Mouse (Mus musculus) neural tube, embryonic 14.5 days (tissue): ENCODE data around the gene Gm8677. TPM values are rescaled to one million over a fixed set of nuclear protein-coding genes. Genes with fewer than 3 reads are reported as not detected.
"Not testable (repeated sequence)": the region's sequence is repeated elsewhere in the genome, so short reads cannot be mapped to it uniquely, and the experiment has no call there.

ENCODE experiments used
- ATAC-seq: fragments of 200-750 bp; cut with Nextera tagmentation; 2 replicates; pipeline ENCODE4 v1.8.0; 2017; ENCODE audit warnings: low read depth, mild to moderate bottlenecking, moderate TSS enrichment, moderate library complexity
- H3K27ac ChIP-seq: fragments of 300-500 bp; sonication (generic); 2 replicates; pipeline ENCODE4 v1.5.1; 2014; ENCODE audit warnings: low read depth, mild to moderate bottlenecking, control low read depth, low read length, moderate library complexity, mixed read lengths
- H3K27me3 ChIP-seq: fragments of 300-500 bp; sonication (generic); 2 replicates; pipeline ENCODE4 v1.6.1; 2014; ENCODE audit warnings: low read length; ENCODE audit not compliant: control insufficient read depth, insufficient read depth
- H3K36me3 ChIP-seq: fragments of 300-500 bp; sonication (generic); 2 replicates; pipeline ENCODE4 v1.6.1; 2014; ENCODE audit warnings: low read length, mixed read lengths; ENCODE audit not compliant: control insufficient read depth, insufficient read depth
- H3K4me1 ChIP-seq: fragments of 300-500 bp; sonication (generic); 2 replicates; pipeline ENCODE4 v1.6.1; 2014; ENCODE audit warnings: low read length; ENCODE audit not compliant: control insufficient read depth, insufficient read depth
- H3K4me2 ChIP-seq: fragments of 300-500 bp; sonication (generic); 2 replicates; pipeline ENCODE4 v1.6.1; 2014; ENCODE audit warnings: mild to moderate bottlenecking, low read depth, low read length, control low read depth
- H3K4me3 ChIP-seq: fragments of 300-500 bp; sonication (generic); 2 replicates; pipeline ENCODE4 v1.5.1; 2014; ENCODE audit warnings: low read depth, low read length, control low read depth, mixed read lengths
- H3K9ac ChIP-seq: fragments of 300-500 bp; sonication (generic); replicated peaks from 2 replicates; pipeline ENCODE4 v1.6.1; 2014; ENCODE audit warnings: low read depth, mild to moderate bottlenecking, control low read depth, low read length, mixed read lengths
- H3K9me3 ChIP-seq: fragments of 300-500 bp; sonication (generic); 2 replicates; pipeline ENCODE4 v1.6.1; 2016; ENCODE audit warnings: low read length; ENCODE audit not compliant: control insufficient read depth
- WGBS: fragments of 180-500 bp; shearing (Covaris S2); extraction: QIAGEN DNeasy Blood & Tissue Kit; methylation state at CpG from one replicate; pipeline ENCODE4 v1.1.7; 2014; 5-methylcytosine and 5-hydroxymethylcytosine counted together
- polyA plus RNA-seq: library from polyadenylated mRNA; unstranded; fragments of >200 nt; fragmentation: Nextera tagmentation; extraction: Ambion mirVana; gene quantifications from 2 replicates; pipeline ENCODE4 v1.2.1, GENCODE M21; 2014

The Gm8677 gene
- polyA plus RNA-seq, result not detected in 2 replicates

GRCm38 (mm10) chr7:22534787-22535186, at the start of gene Gm8677:
Gene Gm8677, minus strand, starts transcription at chr7:22534887.
- H3K4me1 ChIP-seq, ATAC-seq, H3K9me3 ChIP-seq, H3K4me2 ChIP-seq, H3K36me3 ChIP-seq, H3K27me3 ChIP-seq, H3K4me3 ChIP-seq, H3K9ac ChIP-seq, H3K27ac ChIP-seq: not testable (repeated sequence)
- no CpG with 5 or more reads among the region's 1 CpGs for WGBS

- not testable (repeated sequence) for H3K9ac ChIP-seq, H3K27ac ChIP-seq, H3K4me2 ChIP-seq, H3K36me3 ChIP-seq, H3K27me3 ChIP-seq, ATAC-seq, H3K9me3 ChIP-seq, H3K4me1 ChIP-seq, H3K4me3 ChIP-seq
- WGBS, result no CpG with 5 or more reads among the region's 3 CpGs
These were observed 30.6 kb upstream of the Gm8677 start, which contains the start of gene Gm4201 for GRCm38 (mm10) chr7:22565243-22565642. Gene Gm4201, minus strand, starts transcription at chr7:22565343.

DNA sequence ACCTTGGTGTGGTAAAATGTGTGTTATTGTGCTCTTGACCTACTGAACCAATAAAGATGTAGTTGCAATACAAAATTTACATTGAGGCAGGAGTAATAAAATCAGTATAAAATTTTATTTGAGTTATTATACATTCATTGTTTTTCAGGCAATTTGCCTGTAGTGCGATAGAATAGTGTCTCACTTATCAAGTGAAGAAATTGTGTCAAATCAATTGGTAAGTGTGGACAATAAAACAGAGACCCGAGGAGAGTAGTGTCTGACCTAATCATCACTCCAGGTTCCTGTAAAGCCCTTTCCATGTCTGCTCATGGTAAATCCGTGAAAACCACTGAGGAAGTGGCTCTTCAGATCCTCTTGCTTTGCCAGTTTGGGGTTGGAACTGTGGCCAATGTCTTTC, 12.0 kb downstream of the Gm8677 start, which contains the start of gene Vmn1r152:
Gene Vmn1r152 (plus strand): TSS at position 301 of the 400 bp plus-strand sequence.
- H3K4me1 ChIP-seq, H3K36me3 ChIP-seq, ATAC-seq, H3K4me3 ChIP-seq, H3K27me3 ChIP-seq, H3K27ac ChIP-seq, H3K9me3 ChIP-seq, H3K9ac ChIP-seq, H3K4me2 ChIP-seq: not testable (repeated sequence)
- WGBS, result no CpG with 5 or more reads among the region's 3 CpGs

- not testable (repeated sequence) for H3K4me2 ChIP-seq, H3K4me1 ChIP-seq, H3K36me3 ChIP-seq, H3K27ac ChIP-seq, ATAC-seq, H3K4me3 ChIP-seq, H3K9ac ChIP-seq, H3K27me3 ChIP-seq, H3K9me3 ChIP-seq
- 52% methylated on average over 1 of the region's 3 CpGs for WGBS
These were observed 35.1 kb downstream of the Gm8677 start, which contains the start of gene Vmn1r151 for GRCm38 (mm10) chr7:22499578-22499977. Gene Vmn1r151, minus strand, starts transcription at chr7:22499678.

Other genes with a start within 250 kb of the Gm8677 start
- not detected in 2 replicates for gene Gm4187, start 205.2 kb downstream of the Gm8677 start, polyA plus RNA-seq
- not detected in 2 replicates for gene Gm8660, start 163.8 kb downstream of the Gm8677 start, polyA plus RNA-seq
- not detected in 2 replicates for gene Vmn1r148, start 121.3 kb downstream of the Gm8677 start, polyA plus RNA-seq
- gene Vmn1r149, start 96.7 kb downstream of the Gm8677 start, polyA plus RNA-seq, result not detected in 2 replicates
- not detected in 2 replicates for gene Gm10665, start 70.8 kb downstream of the Gm8677 start, polyA plus RNA-seq
- gene Vmn1r151, start 35.2 kb downstream of the Gm8677 start, polyA plus RNA-seq, result not detected in 2 replicates
- gene Vmn1r152, start 11.9 kb downstream of the Gm8677 start, polyA plus RNA-seq, result not detected in 2 replicates
- not detected in 2 replicates for gene Gm4201, start 30.5 kb upstream of the Gm8677 start, polyA plus RNA-seq
- gene Gm4565, start 53.2 kb upstream of the Gm8677 start, polyA plus RNA-seq, result not detected in 2 replicates
- gene Vmn1r155, start 123.1 kb upstream of the Gm8677 start, polyA plus RNA-seq, result not detected in 2 replicates
- not detected in 2 replicates for gene Gm8693, start 157.4 kb upstream of the Gm8677 start, polyA plus RNA-seq
- not detected in 2 replicates for gene Gm4567, start 184.8 kb upstream of the Gm8677 start, polyA plus RNA-seq
- not detected in 2 replicates for gene Vmn1r157, start 226.8 kb upstream of the Gm8677 start, polyA plus RNA-seq